Mouse (Mus musculus): ENCODE data around the gene Brd7.

The Brd7 gene

GRCm38 (mm10) chr8:88310286-88310685, 51.7 kb downstream of the Brd7 start:
- DNase-seq (ENCODE audit: low read depth, low spot score), result no peak

- DNase-seq (ENCODE audit: low read depth, low spot score), result no peak
These were observed 52.1 kb downstream of the Brd7 start for GRCm38 (mm10) chr8:88309881-88310280.

- no peak for DNase-seq (ENCODE audit: low read depth, low spot score)
These were observed 52.6 kb downstream of the Brd7 start for GRCm38 (mm10) chr8:88309274-88309873.

GRCm38 (mm10) chr8:88307736-88308135, 54.3 kb downstream of the Brd7 start:
- no peak for DNase-seq (ENCODE audit: low read depth, low spot score)

- no peak for DNase-seq (ENCODE audit: low read depth, low spot score)
These were observed 55.5 kb downstream of the Brd7 start for GRCm38 (mm10) chr8:88306511-88306910.

GRCm38 (mm10) chr8:88305814-88306213, 56.2 kb downstream of the Brd7 start:
- no peak for DNase-seq (ENCODE audit: low read depth, low spot score)

- no peak for DNase-seq (ENCODE audit: low read depth, low spot score)
These were observed 60.2 kb downstream of the Brd7 start for GRCm38 (mm10) chr8:88301589-88302437.

- no peak for DNase-seq (ENCODE audit: low read depth, low spot score)
These were observed 61.9 kb downstream of the Brd7 start for GRCm38 (mm10) chr8:88299907-88300603.

GRCm38 (mm10) chr8:88298733-88299103, 63.3 kb downstream of the Brd7 start:
- no peak for DNase-seq (ENCODE audit: low read depth, low spot score)

GRCm38 (mm10) chr8:88297976-88298732, 63.8 kb downstream of the Brd7 start:
- DNase-seq (ENCODE audit: low read depth, low spot score), result no peak

- no peak for DNase-seq (ENCODE audit: low read depth, low spot score)
These were observed 67.0 kb downstream of the Brd7 start for GRCm38 (mm10) chr8:88294977-88295376.

- DNase-seq (ENCODE audit: low read depth, low spot score), result no peak
These were observed 68.2 kb downstream of the Brd7 start for GRCm38 (mm10) chr8:88293590-88294356.

GRCm38 (mm10) chr8:88292926-88293325, 69.1 kb downstream of the Brd7 start:
- no peak for DNase-seq (ENCODE audit: low read depth, low spot score)

GRCm38 (mm10) chr8:88291305-88291690, 70.7 kb downstream of the Brd7 start:
- DNase-seq (ENCODE audit: low read depth, low spot score), result no peak

GRCm38 (mm10) chr8:88290326-88291304, 71.4 kb downstream of the Brd7 start:
- DNase-seq (ENCODE audit: low read depth, low spot score), result no peak

GRCm38 (mm10) chr8:88289901-88290300, 72.1 kb downstream of the Brd7 start:
- no peak for DNase-seq (ENCODE audit: low read depth, low spot score)

GRCm38 (mm10) chr8:88288622-88289242, 73.3 kb downstream of the Brd7 start:
- DNase-seq (ENCODE audit: low read depth, low spot score), result no peak

- no peak for DNase-seq (ENCODE audit: low read depth, low spot score)
These were observed 75.5 kb downstream of the Brd7 start for GRCm38 (mm10) chr8:88286421-88286960.

Measured in WW6 (cell line).